11 mouse cellular contexts compared by ENCODE assay signal in the genomic region with DNA sequence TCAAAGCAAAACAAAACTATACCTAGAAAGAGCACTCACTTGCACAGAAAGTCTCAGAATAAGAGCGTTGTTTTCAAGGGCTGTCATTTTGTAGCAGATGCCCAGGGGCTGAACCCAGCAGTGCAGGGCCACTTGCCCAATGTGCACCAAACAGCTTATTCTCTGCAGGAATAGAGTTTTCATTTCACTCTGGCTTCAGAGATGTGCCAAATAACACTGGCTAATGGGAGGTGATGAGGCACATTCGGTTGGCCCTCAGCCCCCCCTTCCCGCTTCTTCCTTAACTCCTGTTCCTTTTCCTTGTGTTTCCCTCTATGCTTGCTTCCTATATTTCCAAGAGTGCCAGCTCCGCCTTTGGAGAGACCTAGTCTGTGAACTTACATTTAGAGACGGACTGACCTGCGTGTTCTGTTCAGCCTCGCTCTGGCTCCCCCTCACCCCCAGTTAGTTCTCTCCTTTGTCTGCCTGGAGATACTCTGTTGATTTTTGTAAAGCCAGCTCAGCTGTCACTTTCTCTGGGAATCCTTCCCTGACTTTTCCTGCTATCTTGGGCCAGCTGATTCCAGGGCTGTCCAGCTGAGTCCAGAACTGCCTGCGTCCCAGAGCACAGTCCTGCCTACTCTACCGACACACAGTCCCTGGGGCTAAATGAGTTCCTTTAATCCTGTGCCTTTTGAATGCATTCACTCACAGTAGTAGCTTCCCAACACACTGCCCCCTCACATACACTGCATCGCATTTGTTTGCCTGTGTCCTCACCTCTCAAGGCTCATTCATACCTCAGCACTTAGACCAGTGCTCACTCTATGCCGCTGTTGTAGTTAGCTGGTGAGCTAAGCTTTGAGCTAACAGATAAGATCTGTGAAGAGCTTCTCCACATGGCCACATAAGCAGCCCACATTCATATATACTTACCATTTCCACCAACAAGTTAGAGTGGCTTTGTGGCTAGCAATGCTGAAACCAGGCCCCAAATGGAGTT.
DNase-seq lines count a peak whose midpoint lies in the region; ATAC-seq lines count a peak whose summit lies in the region.
"Had no signal": no experiment of that assay in that cellular context is flagged by ENCODE, and none has a peak within 500 bp of the region (broad histone marks: within the 10 kb centered on the region; RNA-seq: fewer than 3 reads in every experiment).

No protein-coding gene starts in this region.

- no peaks in the 10 kb centered on the region for H3K27me3 ChIP-seq in lung, embryonic 16.5 days (ENCODE audit: control insufficient read depth, insufficient read depth, low read depth, low read length)
- no peaks in the 10 kb centered on the region for H3K27me3 ChIP-seq in embryonic facial prominence, embryonic 14.5 days (replicated peaks; ENCODE audit: control insufficient read depth, insufficient read depth, low read length)
- no peaks in the 10 kb centered on the region for H3K27me3 ChIP-seq in hindbrain, embryonic 14.5 days (ENCODE audit: control insufficient read depth, insufficient read depth, low read length)
- no peaks in the 10 kb centered on the region for H3K27me3 ChIP-seq in neural tube, embryonic 14.5 days (ENCODE audit: control insufficient read depth, insufficient read depth, low read length)

- no peak overlapping the region for H3K4me3 ChIP-seq in lung, embryonic 16.5 days (ENCODE audit: low read length)
- H3K4me3 ChIP-seq in embryonic facial prominence, embryonic 14.5 days (ENCODE audit: low read depth, low read length): no peak overlapping the region
- no peak overlapping the region for H3K4me3 ChIP-seq in hindbrain, embryonic 14.5 days (replicated peaks; ENCODE audit: low read length)
- no peak overlapping the region for H3K4me3 ChIP-seq in neural tube, embryonic 14.5 days (ENCODE audit: low read depth, low read length)

- H3K4me1 ChIP-seq in lung, embryonic 16.5 days (replicated peaks; ENCODE audit: control insufficient read depth, insufficient read depth, low read length): peaks cover 2% of the 10 kb centered on the region; the same call in 1 of the 2 replicates
- H3K4me1 ChIP-seq in embryonic facial prominence, embryonic 14.5 days (ENCODE audit: control insufficient read depth, insufficient read depth, low read length): peaks cover 19% of the 10 kb centered on the region
- H3K4me1 ChIP-seq in hindbrain, embryonic 14.5 days (replicated peaks; ENCODE audit: control insufficient read depth, insufficient read depth, low read length): peaks cover 19% of the 10 kb centered on the region
- peaks cover 14% of the 10 kb centered on the region for H3K4me1 ChIP-seq in neural tube, embryonic 14.5 days (ENCODE audit: control insufficient read depth, insufficient read depth, low read length)

- no peak overlapping the region for H3K27ac ChIP-seq in lung, embryonic 16.5 days (ENCODE audit: low read length)
- no peak overlapping the region for H3K27ac ChIP-seq in embryonic facial prominence, embryonic 14.5 days (replicated peaks; ENCODE audit: low read depth, low read length)
- 0 out of 2 replicates have a peak overlapping the region, but pooled peaks have one; percentile 17 for H3K27ac ChIP-seq in hindbrain, embryonic 14.5 days
- no peak overlapping the region for H3K27ac ChIP-seq in neural tube, embryonic 14.5 days (ENCODE audit: low read depth, low read length)
- H3K27ac ChIP-seq: layer of hippocampus, adult 2 months; macrophage had no signal

- no peaks in the 10 kb centered on the region for H3K9me3 ChIP-seq in lung, embryonic 16.5 days (ENCODE audit: control insufficient read depth, low read length)
- no peaks in the 10 kb centered on the region for H3K9me3 ChIP-seq in embryonic facial prominence, embryonic 14.5 days (ENCODE audit: control insufficient read depth, low read length)
- H3K9me3 ChIP-seq in hindbrain, embryonic 14.5 days (ENCODE audit: control insufficient read depth, low read length): no peaks in the 10 kb centered on the region
- no peaks in the 10 kb centered on the region for H3K9me3 ChIP-seq in neural tube, embryonic 14.5 days (ENCODE audit: control insufficient read depth, low read length)

- WGBS in lung, embryonic 16.5 days: 58% methylated on average over 11 of the region's 11 CpGs
- 46% methylated on average over 11 of the region's 11 CpGs for WGBS in embryonic facial prominence, embryonic 14.5 days
- WGBS in hindbrain, embryonic 14.5 days: 19% methylated on average over 11 of the region's 11 CpGs
- WGBS in neural tube, embryonic 14.5 days: 29% methylated on average over 11 of the region's 11 CpGs

- no peak overlapping the region for H3K9ac ChIP-seq in lung, embryonic 16.5 days (ENCODE audit: low read length)
- no peak overlapping the region for H3K9ac ChIP-seq in embryonic facial prominence, embryonic 14.5 days (ENCODE audit: low read depth, low read length)
- H3K9ac ChIP-seq in hindbrain, embryonic 14.5 days: no peak overlapping the region
- no peak overlapping the region for H3K9ac ChIP-seq in neural tube, embryonic 14.5 days (replicated peaks; ENCODE audit: low read depth, low read length)

- H3K4me2 ChIP-seq in lung, embryonic 16.5 days (ENCODE audit: low read depth, low read length): peak overlapping the region; percentile 49
- peak overlapping the region; percentile 29 for H3K4me2 ChIP-seq in embryonic facial prominence, embryonic 14.5 days (ENCODE audit: low read depth, low read length)
- H3K4me2 ChIP-seq in hindbrain, embryonic 14.5 days (replicated peaks): peak overlapping the region; percentile 34
- H3K4me2 ChIP-seq in neural tube, embryonic 14.5 days (ENCODE audit: low read depth, low read length): peak overlapping the region; percentile 32; the same call in 1 of the 2 replicates

- H3K36me3 ChIP-seq in lung, embryonic 16.5 days (ENCODE audit: control insufficient read depth, insufficient read depth, low read length): no peaks in the 10 kb centered on the region
- H3K36me3 ChIP-seq in embryonic facial prominence, embryonic 14.5 days (ENCODE audit: control insufficient read depth, insufficient read depth, low read length): no peaks in the 10 kb centered on the region
- H3K36me3 ChIP-seq in hindbrain, embryonic 14.5 days (replicated peaks; ENCODE audit: control insufficient read depth, insufficient read depth): no peaks in the 10 kb centered on the region
- H3K36me3 ChIP-seq in neural tube, embryonic 14.5 days (ENCODE audit: control insufficient read depth, insufficient read depth, low read length): no peaks in the 10 kb centered on the region

- DNase-seq in lung, postnatal 4 days: no peak
- no peak for DNase-seq in embryonic facial prominence, embryonic 14.5 days (ENCODE audit: low spot score)
- no peak for DNase-seq in hindbrain, embryonic 14.5 days (ENCODE audit: low spot score)
- DNase-seq in frontal cortex, postnatal 10 days (ENCODE audit: low spot score in 2 of 2): no peak
- DNase-seq in ovary, postnatal 36 days (ENCODE audit: low spot score): no peak
- DNase-seq: thymus, adult 18-20 months had no signal

- no peak for ATAC-seq in lung, embryonic 16.5 days (ENCODE audit: low read depth)
- ATAC-seq in embryonic facial prominence, embryonic 14.5 days (ENCODE audit: low read depth): peak; percentile 30; the same call in 1 of the 2 replicates
- ATAC-seq in hindbrain, embryonic 14.5 days (ENCODE audit: low FRiP score): peak; percentile 29; the same call in 1 of the 2 replicates
- ATAC-seq in neural tube, embryonic 14.5 days (ENCODE audit: low read depth): no peak
- no peak for ATAC-seq in CD4-positive, CD25-positive, alpha-beta regulatory T cell, adult 4 months

Comparison
In these comparisons a context has a peak if more than half of its experiments do, and no peak if none do; other contexts are left out.
1. ATAC-seq: peak in embryonic facial prominence, embryonic 14.5 days (single experiment) and hindbrain, embryonic 14.5 days (single experiment); none in lung, embryonic 16.5 days (single experiment), neural tube, embryonic 14.5 days (single experiment) and CD4-positive, CD25-positive, alpha-beta regulatory T cell, adult 4 months (single experiment).
2. Peak in every context shown above with its lines, with median percentiles within 50 percentile points of each other: H3K4me2 ChIP-seq.